Mouse (Mus musculus) spleen, adult 2 months (tissue): Measurements from ENCODE around the gene Apobec3. TPM values are rescaled to one million over a fixed set of nuclear protein-coding genes. Genes with fewer than 3 reads are reported as not detected.

Source experiments
- DNase-seq, 2 experiments: peaks; one replicate each; pipeline versions ENCODE4 v3.0.0 to v3.0.0-alpha.2; 2012 to 2021; ENCODE audit warnings: low spot score in 2 of 2, low read depth in 1 of 2
- H3K27ac ChIP-seq: fragments of 200-500 bp; 2 replicates; pipeline ENCODE4 v1.5.1; 2012; ENCODE audit warnings: low read length, inconsistent platforms; ENCODE audit not compliant: insufficient read depth
- H3K27me3 ChIP-seq: fragments of 200-500 bp; 2 replicates; pipeline ENCODE4 v1.6.1; 2012; ENCODE audit warnings: mild to moderate bottlenecking, moderate library complexity, low read length, inconsistent platforms; ENCODE audit not compliant: control insufficient read depth, insufficient read depth
- H3K36me3 ChIP-seq: fragments of 200-500 bp; 2 replicates; pipeline ENCODE4 v1.6.1; 2012; ENCODE audit warnings: mild to moderate bottlenecking, low read length, inconsistent platforms; ENCODE audit not compliant: control insufficient read depth, insufficient read depth
- H3K4me1 ChIP-seq: fragments of 200-500 bp; 2 replicates; pipeline ENCODE4 v1.6.1; 2011; ENCODE audit warnings: inconsistent platforms; ENCODE audit not compliant: control insufficient read depth, insufficient read depth, insufficient read length
- H3K4me3 ChIP-seq: fragments of 200-500 bp; 2 replicates; pipeline ENCODE4 v1.5.1; 2011; ENCODE audit warnings: mild to moderate bottlenecking, inconsistent platforms; ENCODE audit not compliant: insufficient read depth, insufficient read length; ENCODE audit errors: extremely low read depth
- CTCF ChIP-seq: fragments of 200-500 bp; IDR thresholded peaks from 2 replicates; pipeline ENCODE4 v1.5.1; 2011; ENCODE audit warnings: mild to moderate bottlenecking, inconsistent platforms; ENCODE audit not compliant: insufficient read depth, insufficient read length, insufficient replicate concordance; ENCODE audit errors: extremely low read depth
- POLR2A ChIP-seq: fragments of 200-500 bp; IDR thresholded peaks from 2 replicates; pipeline ENCODE4 v1.6.1; 2011; ENCODE audit warnings: low read depth, low read length, inconsistent platforms
- WGBS: fragments of 180-500 bp; shearing (Covaris S2); methylation state at CpG from one replicate; pipeline ENCODE4 v1.1.7; 2018; 5-methylcytosine and 5-hydroxymethylcytosine counted together
- polyA plus RNA-seq: library from polyadenylated mRNA; depleted of rRNA; stranded (reverse); fragments of >200 nt; gene quantifications from 2 replicates; pipeline ENCODE4 v1.2.3, GENCODE M21; 2012

Gene Apobec3
- polyA plus RNA-seq, 1 experiment, result 99.9 TPM

DNA sequence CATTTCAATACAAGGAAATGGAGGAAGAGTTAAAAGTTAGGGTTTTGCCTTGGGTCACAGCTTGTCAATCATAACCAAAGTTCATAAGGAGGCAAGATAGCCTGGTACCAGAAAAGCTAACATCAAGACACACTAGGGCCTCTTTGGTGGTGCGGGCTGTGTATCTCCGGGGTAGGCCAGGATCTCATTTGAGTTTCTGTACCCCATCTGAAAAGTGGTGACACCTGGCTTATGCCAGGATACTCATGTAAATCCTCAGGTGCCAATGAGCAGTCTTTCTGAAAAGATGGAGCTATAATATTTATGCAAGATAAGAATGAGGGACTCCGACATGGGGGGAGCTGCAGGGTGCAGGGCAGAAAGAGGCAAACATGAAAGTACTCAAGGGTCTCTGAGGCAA lies 36.9 kb downstream of the Apobec3 start:
- DNase-seq, result no peak
- no peak for TF ChIP-seq CTCF
- no peak for TF ChIP-seq POLR2A
- peaks cover 31% of the 10 kb centered on the region; the same call in 1 of the 2 replicates for H3K4me1 ChIP-seq
- 86% methylated on average over 3 of the region's 3 CpGs for WGBS
- H3K27me3 ChIP-seq, result no peaks in the 10 kb centered on the region
- H3K27ac ChIP-seq, result peak overlapping the region; percentile 95
- H3K36me3 ChIP-seq, result peaks cover 13% of the 10 kb centered on the region
- H3K4me3 ChIP-seq, result peak overlapping the region; percentile 58; the same call in 1 of the 2 replicates

DNA sequence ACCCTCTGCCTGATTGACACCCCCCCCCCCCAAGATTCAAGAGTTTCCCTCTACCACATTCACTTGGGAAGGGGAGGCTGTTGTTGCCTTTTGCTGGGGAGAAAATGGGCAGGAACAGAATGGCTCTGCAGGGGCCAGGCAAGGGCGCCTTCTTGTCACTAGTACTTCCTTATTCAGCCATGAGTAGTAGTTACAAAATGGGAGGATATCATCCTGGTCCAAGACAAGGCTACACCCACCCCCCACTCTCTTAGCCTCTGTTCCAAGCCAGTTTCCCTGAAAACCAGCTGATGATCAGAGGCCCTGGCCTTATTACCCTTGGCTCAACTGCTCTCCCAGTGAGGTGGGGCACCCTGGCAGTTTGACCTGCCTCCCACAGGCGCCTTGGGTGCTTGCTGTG lies 37.3 kb downstream of the Apobec3 start:
- no peak for TF ChIP-seq CTCF
- no peak for TF ChIP-seq POLR2A
- peak overlapping the region; percentile 95 for H3K27ac ChIP-seq
- WGBS, result 75% methylated on average over 2 of the region's 2 CpGs
- no peak overlapping the region for H3K4me3 ChIP-seq
- no peaks in the 10 kb centered on the region for H3K27me3 ChIP-seq
- peaks cover 12% of the 10 kb centered on the region for H3K36me3 ChIP-seq
- no peak for DNase-seq
- peaks cover 33% of the 10 kb centered on the region; the same call in 1 of the 2 replicates for H3K4me1 ChIP-seq

DNA sequence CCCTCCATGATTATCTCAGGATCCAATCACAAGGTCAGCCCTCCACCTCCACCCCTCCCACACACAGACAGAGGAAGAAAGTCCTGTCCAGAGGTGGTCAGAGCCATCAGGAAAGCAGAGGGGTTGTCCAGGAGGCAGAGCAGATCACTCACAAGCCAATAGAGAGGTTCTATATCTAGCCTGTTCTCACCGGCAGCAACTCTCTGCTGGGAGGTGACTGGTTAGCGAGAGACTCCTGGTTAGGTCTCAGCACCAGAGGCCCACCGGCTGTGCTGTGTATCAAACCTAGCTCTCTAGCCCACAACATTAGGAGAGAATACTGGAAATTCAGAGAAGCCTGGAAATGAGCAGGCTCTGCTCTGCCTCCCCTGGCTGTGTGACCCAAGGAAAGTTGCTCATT lies 38.3 kb downstream of the Apobec3 start:
- peak overlapping the region; percentile 28 for H3K27ac ChIP-seq
- no peaks in the 10 kb centered on the region for H3K27me3 ChIP-seq
- peaks cover 8% of the 10 kb centered on the region for H3K36me3 ChIP-seq
- no peak for DNase-seq
- TF ChIP-seq CTCF (no peak), POLR2A (no peak)
- WGBS, result 92% methylated on average over 3 of the region's 3 CpGs
- H3K4me1 ChIP-seq, result peaks cover 33% of the 10 kb centered on the region; the same call in 1 of the 2 replicates
- H3K4me3 ChIP-seq, result no peak overlapping the region

DNA sequence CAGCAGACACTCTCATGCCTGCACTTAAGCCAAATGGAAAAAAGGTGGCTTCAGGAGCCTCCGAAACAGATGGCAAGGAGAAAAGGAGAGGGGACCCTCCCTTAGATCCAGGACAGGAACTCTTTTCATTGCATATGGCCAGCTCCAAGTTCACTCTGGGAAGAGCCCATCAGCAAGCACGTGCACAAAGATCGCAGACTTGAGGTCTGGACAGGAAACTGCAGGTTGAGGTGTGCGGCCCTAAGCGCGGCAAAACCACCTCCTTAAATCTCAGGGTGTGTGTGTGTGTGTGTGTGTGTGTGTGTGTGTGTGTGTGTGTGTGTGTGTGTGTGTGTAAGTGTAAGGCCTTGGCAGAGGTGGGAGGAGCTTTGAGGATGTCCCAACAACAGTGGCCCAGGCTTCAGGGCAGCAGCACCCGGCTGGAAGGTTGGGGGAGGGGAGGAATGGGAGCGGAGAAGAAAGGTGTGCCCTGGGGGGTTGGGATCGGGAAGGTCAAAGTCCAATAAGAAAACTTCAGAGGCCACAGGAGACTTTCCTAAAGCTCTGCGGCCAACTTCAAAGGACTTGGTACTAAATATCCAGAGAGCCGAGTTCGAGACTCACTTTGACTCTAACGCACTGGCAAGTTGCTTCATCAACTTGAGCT lies 40.2 kb downstream of the Apobec3 start:
- Histone ChIP-seq H3K4me3 (peak overlapping the region; percentile 80), H3K36me3 (peaks cover 8% of the 10 kb centered on the region), H3K27ac (peak overlapping the region; percentile 94), H3K27me3 (no peaks in the 10 kb centered on the region), H3K4me1 (peaks cover 32% of the 10 kb centered on the region; the same call in 1 of the 2 replicates)
- TF ChIP-seq POLR2A (no peak), CTCF (no peak)
- WGBS, result 40% methylated on average over 13 of the region's 13 CpGs
- DNase-seq, result no peak

DNA sequence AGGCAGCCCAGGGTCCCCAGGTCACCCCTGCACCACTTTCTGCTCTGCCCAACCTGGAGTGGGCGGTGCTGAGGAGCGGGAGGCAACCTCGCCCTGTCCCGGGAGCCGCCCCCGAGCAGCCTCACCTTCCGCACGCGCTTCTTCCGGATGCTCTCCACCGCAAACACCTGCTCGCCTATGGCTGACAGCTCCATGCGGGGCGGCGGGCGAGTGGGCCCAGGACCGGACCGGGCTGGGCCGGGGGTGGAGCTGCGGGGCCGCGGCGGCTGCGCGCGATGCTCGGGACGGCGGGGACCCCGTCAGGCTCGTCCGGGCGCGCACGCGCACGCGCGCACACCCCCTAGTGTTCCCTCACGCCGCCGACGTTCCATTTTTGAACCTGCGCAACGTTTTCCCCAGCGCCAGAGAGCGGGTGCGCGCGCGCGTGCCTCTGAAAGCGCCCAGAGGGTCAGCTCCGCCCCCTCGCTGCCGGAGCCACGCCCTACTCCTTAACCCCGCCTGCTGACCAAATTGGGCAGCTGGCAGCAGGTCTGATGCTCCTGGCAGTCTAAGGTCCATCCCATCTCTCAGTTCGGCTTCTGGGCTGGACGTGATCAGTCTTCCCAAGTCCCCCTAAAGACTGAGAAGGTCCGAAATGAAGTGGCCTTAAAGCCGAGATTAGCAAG lies 41.0 kb downstream of the Apobec3 start:
- TF ChIP-seq POLR2A, result no peak; the same call in 1 of the 2 replicates
- TF ChIP-seq CTCF, result no peak
- 1% methylated on average over 61 of the region's 62 CpGs for WGBS
- Histone ChIP-seq H3K27ac (peak overlapping the region; percentile 94), H3K4me1 (peaks cover 26% of the 10 kb centered on the region; the same call in 1 of the 2 replicates), H3K4me3 (peak overlapping the region; percentile 80), H3K27me3 (no peaks in the 10 kb centered on the region), H3K36me3 (peaks cover 8% of the 10 kb centered on the region)
- peak; percentile 79 to 92 for DNase-seq

DNA sequence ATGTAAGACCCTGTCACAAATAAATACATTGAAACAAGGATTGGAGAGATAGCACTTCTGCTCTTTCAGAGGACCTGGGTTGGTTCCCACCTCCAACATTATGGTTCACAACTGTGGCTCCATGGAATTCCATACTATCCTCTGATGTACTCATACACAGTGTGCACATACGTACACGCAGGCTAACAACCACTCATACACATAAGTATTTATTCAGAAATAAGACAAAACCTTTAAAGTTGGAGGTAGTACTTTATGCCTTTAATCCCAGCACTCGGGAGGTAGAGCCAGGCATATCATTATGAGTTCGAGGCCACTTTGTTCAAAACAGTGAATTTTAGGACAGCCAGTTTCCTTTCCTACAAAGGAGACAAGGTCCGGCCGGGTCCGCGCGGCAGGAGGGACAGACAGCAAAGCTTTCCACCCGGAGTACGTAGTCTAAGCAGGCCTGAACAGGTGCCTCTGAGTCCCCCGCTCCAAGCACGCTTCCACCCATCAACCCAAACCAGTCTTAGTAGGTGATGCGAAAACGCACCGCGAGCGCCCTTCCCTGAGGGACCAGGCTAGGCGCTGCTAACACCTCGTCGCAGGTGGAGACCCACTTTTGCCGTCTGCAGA lies 41.7 kb downstream of the Apobec3 start:
- Histone ChIP-seq H3K36me3 (peaks cover 8% of the 10 kb centered on the region), H3K27me3 (no peaks in the 10 kb centered on the region), H3K27ac (peak overlapping the region; percentile 94), H3K4me3 (peak overlapping the region; percentile 80), H3K4me1 (peaks cover 26% of the 10 kb centered on the region; the same call in 1 of the 2 replicates)
- no peak for TF ChIP-seq CTCF
- TF ChIP-seq POLR2A, result no peak; the same call in 1 of the 2 replicates
- DNase-seq, result no peak
- 27% methylated on average over 22 of the region's 22 CpGs for WGBS
